Mouse (Mus musculus) c-Kit-negative CD71-positive TER-119-positive erythroid progenitor cells, embryonic 14.5 days (primary cell): ENCODE measurements around the gene Ror1.

Experiments used
- DNase-seq: peaks from one replicate; pipeline ENCODE4 v3.0.0-alpha.2; 2013; ENCODE audit warnings: low read depth, low spot score

Ror1 gene

DNA sequence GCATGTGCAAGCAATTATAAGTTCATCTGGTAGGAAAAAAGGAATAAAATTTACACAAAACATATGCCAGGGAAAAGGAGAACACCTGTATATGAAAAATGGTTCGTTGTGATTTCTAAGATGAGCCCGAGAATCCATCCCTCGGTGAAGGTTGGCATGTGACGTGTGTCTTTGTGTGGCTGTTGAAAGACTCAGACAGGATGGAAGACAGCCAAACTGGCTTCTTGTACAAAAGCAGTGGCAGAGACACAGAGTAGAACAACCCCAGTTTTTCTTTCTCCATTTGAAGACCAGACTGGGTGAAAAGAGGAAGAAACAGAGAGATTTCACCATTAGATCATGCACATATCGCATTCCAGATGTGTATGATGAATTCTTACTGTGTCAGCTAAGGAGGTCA, 62.8 kb downstream of the Ror1 start:
- no peak for DNase-seq

DNA sequence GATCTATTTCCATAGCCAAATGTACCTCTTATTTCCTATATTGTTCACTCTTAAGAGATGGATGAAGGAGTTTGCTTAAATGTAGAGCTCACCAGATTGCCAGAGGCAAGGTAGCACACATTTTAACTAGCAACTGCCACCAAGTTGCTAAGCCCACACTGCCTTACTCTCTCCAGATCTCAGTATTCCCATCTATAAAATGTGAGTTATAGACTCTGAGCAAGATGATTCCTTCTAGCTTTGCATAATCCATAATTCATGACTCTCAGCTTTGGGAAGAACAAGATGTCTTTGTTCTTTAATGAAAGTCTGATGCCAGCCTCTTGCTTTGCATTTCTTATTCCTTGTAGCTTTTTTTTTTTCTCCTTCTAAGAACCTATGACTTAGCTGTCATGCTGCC, 64.6 kb downstream of the Ror1 start:
- no peak for DNase-seq

DNA sequence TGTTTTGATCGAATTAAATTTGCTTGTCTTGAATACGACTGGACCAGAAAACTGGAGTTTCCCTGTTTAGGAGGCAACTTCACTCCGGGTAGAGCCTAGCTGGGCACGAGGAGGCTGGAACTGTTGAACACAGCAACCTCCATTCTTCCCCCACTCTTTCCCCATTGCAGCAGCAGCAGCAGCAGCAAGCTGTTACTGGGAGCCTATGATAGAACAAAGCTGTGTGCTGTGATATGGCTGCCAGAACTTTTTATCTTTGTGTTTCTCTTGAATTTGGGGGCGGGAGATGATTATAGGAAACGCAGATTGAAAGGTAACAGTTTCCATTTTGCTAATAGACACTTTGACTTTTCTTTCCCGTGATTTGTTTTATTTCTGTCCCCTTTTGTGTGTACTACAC, 70.2 kb downstream of the Ror1 start:
- DNase-seq = no peak

DNA sequence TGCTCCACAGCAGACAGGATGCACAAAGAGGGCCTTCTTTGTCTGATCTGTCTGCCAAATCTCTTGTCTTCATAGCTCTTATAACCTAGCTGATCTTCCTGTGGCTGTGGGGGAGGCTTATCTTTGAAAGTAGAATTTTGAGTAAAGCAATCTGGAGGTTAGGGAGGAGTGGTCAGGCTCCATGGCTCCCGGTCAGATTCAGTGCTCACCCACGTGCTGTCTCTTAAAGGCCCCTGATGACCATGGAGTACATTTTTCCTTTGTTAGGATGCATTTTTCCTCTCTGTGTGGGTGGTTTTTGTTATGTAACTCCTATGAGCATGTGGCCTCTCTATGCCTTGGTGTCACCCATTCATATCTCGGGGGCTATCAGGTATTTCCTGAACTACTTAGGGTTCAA, 71.3 kb downstream of the Ror1 start:
- no peak for DNase-seq

DNA sequence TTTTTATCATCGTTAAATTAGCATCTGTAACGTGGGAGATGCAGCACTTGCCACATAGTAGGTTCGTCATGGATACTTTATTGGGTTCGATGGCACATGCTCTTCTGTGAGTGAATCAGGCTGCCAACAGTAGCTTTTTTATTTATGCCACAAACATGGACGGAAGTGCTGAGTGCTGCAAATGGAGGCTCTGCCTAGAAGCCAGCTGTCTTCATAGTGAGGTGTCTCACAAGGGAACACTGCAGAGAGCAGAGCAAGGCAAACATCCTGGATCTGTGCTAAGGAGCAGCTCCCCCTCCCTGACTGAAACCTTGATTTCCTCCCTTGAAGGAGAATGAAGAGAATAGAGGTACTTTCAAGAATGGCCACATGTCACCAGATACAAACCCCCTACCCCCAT, 74.1 kb downstream of the Ror1 start:
- no peak for DNase-seq

DNA sequence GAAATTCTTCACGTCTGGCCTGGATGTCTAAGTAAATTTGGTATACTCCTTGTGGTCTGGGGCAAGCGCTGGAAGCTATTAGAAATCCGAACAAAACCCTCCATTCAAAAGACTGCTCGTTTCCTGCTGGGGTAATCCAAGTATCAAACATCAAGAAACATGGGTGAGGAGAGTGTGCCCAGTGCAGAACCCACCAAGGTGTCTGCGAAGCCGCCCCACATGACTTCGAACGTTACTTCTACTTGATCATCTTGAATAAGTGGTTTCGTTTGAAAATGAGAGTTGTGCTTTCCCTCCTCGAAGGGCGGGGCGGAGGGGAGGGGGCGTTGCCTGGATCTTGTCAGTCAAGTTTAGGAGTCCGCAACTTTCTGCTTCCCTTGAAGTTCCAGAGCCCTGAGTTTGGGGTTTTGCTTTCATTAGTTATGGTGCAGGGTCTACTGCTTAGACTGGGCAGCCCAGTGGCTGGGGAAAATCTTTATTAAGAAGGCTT, 74.6 kb downstream of the Ror1 start:
- DNase-seq = no peak

DNA sequence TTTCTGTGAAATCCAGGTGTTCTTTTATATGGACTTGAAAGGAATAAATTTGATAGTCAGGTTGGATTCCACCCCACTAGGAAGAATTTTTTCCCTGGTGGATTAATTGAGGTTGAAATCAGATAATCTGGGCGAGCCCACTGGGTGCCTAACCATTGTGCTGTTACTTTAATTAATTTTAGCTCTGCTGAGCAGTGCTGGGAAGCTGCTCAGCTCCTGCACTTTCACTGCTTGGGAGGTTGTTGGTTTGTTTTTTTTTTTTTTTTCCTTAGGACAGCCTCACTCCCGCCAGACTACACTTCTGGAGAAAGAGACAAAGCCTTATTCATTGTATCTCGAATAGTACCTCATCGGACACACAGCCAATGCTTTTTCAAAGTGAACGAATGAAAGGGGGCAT, 75.2 kb downstream of the Ror1 start:
- DNase-seq = no peak

DNA sequence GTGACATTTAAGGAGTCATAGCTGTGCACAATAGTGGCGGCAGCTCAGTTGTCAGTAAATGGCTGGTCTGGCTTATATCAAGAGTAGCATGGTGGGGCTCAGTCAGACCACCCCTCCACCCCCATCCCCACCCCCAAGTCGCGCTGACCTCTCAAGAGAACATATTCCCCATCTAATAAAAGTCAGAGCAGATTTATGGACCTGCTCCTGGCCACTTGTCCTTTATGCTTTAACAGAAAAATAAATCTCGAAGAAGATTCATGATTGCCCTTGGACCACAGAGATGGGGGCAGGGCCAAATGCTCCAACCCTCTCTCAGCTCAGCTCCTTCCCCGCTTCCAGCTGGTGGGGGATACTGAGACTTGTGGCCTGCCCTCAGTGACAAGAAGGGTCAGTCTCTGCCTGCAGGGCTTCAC, 75.9 kb downstream of the Ror1 start:
- DNase-seq = no peak

DNA sequence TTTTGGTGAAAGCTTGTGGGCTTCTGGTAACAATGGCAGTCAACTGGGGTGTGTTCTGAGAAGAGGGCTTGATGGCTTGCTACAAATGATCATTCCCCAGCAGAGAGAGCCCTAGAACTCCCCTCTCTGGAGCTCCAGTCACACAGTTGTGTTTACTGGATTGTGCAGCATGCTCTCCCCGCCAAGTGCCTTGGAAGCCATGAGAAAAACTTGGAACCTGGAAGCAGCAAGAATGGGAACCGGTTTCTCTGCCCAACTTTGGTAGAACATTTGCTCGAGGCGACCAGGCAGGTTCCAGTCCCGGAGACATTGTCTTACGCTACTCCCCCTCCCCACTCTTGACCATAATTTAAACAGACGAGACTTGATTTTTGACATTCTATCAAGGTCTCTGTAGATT, 80.0 kb downstream of the Ror1 start:
- DNase-seq = no peak

DNA sequence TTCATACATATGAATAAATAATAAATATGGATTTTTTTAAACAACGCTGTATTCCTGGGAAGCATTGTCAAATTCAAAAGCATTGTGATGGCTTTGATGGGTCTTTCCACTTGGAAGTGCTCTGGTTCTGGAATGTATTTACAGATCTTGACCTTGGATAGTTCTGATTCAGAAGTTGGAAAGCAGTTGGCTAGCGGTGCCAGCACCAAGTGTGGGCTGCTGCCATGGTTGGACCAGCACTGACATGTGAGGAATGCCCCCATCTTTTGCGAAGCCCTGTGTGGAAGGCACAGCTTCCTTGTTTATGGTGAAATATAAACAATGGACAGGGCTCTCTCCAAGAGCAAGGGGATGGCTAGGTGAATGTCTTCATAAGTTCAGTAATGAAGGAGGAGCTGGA, 82.7 kb downstream of the Ror1 start:
- DNase-seq = no peak

DNA sequence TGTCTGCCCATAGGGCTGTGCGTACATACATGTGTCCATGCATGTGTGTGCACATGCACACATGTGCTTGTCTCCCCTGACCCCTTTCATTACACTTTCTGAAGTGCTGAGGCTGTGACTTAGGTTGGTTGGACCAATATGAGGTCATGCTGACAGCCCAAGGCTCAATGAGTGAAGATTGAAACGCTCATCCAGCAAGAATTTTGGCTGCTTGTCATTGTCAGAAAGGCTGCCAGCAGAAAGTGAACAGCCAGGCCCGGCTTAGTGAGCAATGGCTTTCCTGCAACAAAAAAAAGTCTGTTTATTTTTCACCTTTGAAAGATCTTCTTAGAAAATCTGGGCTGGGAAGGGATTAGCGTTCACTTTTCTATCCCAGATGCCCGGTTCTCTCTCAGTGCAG, 86.1 kb downstream of the Ror1 start:
- no peak for DNase-seq

DNA sequence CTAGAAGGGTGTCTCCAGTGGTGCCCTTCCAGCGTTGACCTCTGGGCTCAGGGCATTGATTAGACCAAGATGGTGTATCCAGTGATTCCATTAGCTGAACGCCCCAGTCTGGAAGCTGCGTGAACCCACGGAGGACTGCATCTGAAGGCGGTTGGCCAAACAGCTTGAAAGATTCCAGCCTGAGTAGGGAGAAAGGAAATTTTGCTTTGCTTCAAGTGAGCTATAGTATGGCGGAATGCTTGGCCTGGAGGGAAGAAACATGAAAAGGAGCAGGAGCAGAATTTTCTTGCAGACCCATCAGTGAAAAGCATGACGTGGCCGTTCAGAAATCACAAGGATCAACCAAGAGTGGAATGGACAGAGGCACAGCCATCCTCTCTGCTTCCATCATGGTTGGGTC, 91.2 kb downstream of the Ror1 start:
- DNase-seq = no peak

DNA sequence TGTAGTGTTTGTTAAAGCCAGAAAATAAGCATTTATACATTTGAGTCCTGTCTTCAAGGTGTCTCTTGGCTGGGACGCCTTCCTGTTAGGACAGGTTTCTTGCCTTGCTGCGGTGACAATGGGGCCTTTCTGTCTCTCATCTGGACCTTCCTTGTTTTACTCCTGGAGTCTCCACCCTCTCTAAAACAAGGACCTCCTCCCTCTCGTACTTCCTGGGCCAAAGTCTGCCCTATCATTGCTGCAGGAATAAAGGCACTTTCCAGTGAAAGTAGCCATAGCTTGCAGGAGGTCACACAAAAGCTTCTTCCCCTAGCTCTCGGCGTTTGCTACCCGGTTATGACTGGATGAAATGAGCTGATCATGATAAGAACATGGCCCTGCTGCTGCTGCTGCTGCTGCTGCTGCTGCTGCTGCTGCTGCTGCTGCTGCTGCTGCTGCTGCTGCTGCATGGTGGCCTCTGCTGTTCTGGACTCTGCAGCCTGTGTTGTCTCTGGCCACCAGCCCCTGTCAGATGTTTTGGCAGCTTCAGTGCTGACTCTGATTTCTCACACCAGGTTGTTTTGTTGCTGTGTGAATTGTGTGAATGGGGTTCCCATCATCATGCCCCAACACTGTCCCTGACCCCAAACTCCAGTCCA, 92.1 kb downstream of the Ror1 start:
- no peak for DNase-seq

DNA sequence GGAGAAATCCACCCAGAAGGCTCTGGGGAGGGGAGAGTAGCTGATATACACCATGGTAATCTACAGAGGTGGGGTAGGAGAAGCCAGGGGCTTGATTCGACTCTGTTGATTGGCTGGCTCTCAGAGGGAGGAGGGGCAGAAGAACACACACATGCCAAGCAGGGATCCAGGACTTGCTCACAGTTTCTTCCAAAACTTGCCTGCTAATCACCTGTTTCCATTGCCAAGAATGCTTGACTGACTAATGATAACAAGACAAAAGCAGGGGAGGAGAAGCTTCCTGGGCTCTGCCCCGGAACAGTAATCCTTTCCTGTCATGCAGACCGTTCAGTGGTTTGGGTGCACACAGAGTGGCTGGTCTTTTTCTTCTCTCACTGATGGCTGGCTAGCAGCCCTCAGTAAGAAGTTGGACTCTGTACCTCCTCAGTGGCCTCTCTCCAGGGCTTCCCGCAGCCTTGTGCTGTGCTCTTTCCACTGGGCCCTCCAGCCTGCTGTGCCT, 92.7 kb downstream of the Ror1 start:
- DNase-seq = no peak

DNA sequence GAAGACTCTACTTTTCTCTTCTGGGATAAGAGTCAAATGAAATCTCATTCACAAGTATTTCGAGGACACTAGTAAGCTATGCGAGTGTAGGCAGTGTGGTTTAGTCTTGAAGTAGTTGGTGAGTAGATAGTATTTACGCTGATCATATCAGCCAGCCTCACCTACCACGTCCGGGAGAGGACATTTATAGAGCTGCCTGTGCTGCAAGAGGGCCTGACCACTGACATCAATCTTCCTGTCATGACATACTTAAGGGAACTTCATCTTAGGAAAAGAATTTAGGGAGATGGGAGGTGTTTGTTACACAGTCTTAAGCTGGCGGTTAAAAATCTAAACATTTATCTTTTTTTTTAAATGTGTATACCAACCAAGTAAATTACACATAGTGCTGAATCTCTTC, 95.9 kb downstream of the Ror1 start:
- no peak for DNase-seq

DNA sequence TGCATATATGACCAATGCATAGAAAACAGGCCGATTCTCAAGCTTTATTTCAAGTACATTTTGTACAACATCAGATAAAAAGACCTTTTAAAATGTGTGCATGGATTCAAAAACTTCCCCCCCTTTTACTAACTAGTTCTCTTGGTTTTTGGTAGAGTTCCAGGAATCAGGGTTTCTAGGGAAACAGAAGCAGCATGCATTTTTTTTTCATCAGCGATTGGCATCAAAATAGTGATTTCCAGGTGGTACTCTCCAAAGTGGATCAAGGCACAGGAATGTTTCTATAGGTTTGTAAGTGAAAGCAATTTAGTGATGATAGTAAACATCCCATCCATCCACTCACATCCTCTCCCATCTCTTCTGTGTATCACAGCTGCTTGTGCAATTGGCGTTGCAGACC, 98.5 kb downstream of the Ror1 start:
- no peak for DNase-seq

DNA sequence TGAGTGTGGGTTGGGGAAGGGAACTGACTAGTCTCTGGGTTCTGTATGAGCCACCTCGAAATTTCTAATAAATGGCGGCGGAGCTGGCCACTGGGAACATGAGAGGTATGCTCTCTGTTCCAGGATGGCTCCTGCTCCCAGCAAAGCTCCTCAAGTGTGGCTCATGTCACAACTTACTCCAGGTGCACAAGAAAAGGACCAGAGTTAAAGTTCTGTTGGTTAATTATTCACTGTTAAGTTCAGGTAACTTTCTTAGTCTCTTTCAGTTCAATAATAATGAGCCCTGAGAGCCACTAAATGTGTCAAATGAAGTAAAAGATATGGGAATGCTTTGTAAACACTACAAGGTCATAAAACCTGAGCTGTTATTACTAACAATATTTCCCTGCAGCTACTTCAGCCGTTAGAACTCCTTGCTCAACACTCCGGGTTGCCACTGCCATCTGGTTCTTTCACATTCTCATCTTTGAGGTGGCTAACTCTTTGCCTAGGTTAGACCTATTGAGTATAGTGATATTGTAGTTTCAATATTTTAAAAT, 100.7 kb downstream of the Ror1 start:
- no peak for DNase-seq

DNA sequence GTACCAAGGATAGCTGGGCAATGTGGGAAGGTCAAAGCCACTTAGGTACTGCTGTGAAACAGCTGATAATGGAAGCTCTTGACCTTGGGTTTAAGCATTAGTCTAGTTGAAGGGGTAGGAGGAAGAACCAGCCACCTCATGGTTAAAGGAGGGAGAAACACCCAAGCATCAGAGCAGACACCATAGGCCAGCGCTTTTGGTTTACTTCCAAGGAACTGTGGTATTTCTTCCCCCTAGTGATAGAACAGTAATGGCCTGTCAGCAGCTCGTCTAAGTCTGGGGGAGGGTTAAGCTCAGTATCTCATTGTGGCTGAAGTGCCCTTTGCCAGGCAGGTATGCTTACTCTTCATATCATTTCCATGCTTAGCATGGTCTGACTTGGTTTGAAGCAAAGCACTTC, 102.7 kb downstream of the Ror1 start:
- DNase-seq = no peak

DNA sequence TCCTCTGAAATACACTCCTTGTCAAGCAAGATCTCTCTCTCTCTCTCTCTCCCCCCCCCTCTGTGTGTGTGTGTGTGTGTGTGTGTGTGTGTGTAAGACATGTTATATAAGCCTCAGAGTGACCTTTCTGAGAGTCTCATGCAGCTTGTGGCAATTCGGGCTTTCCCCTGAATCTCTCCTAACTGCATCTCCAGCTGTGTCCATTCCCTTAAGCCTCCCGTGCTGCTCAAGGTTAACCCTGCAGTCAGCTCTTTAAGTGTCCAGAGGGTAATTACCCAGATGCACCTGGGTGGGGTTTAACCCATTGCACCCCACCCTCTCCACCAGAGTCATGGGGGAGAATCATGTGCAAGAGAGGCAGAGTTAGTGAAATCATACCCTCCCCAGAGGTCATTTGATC, 105.7 kb downstream of the Ror1 start:
- no peak for DNase-seq

DNA sequence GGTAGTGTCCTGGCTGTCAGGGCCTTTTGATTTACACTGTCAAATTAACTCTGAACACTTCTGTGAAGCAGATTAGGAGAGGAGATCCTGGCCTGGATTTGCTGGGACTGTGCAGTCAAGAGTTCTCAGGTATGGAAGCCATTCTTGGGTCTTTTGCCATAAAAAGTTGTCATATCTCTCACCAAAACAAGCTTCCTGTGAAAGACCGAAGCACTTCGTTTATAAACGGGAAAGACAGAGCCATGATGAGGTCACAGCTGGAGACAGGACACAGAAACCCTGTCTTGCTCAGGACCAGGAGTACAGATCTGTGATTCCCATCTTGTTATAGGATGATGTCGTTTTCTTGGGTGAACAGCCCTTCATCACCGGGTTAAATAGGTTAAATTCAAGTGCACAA, 107.5 kb downstream of the Ror1 start:
- no peak for DNase-seq

DNA sequence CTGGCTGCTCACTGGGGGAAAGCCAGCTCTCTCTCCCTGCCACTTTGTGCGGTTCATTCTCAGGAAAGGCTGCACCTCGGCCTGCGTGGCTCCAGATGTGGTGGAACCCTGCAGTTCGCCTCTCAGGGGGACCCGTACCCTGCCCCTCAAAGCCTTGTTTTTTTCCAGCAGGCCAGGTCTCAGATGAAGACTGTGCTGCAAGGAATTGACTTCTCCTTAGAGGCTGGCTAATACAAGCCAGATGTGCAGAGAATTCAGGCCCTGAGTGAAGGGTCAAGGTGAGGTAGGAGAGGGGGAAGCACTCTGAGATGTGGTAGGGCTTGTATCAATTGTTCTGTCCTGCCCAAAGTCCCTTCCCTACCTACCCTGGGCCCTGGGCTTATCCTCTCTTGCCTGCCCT, 108.1 kb downstream of the Ror1 start:
- no peak for DNase-seq

DNA sequence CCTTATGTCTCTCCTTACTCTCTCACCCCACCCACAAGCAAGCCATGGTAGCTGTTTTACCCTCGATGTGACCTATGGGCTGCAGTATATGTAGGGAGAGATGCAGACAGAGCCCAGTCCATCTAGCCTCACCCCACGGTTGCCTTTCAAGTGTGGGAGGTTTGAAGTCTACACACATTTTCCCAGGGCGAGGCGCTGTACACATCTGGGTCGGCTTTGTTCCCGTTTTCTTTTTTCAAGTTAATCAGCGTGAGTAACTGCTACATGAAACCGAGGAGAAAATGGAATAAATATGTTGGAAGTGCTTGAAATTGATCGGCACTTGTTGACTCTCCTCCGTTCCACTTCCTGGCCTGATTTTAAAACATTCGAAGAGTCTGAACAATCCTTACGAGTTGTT, 108.8 kb downstream of the Ror1 start:
- no peak for DNase-seq

DNA sequence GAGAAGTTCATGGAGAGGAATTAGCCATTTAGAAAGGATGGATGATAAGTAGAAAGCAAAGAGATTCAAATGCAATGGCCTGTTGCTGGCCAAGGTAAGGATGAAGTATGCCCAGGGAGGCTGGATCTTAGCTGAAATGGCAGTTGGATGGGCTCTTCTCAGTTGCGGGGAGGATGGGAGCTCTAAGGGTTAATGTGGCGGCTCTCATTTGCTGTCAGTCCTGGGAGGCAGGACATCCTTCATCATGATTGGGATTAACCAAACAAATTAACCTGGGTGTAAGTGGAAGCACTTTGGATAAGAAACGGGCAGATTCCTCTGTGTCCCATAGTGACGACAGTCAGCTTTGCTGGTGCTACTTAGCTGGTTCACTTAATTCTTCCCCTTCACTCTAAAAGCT, 112.5 kb downstream of the Ror1 start:
- no peak for DNase-seq

DNA sequence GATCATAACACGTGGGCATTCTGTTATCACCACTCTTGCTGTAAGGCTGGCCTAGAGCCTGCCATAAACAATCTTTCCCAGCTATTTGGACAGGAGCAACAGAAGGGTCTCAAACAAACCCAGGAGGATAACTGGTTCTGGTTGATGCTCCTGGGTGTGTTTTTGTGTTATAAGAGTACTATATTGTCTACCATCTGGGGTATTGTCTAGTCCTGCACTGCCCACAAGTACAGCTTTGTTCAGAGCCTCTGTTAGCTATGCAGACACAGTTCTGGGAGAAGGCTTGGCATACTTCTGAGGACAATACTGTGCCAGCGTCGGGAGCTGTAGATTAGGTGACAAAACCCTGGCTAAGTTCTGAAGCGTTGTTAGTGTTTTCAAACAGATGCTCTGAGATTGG, 113.5 kb downstream of the Ror1 start:
- DNase-seq = no peak
